Mouse (Mus musculus): ENCODE measurements at regions not wholly inside any gene's neighbourhood (a gene's known extent, or its start where the extent isn't known, plus 50 kb on each side); places are given as distances from the start of the nearest gene placed in this dataset.

- H3K4me1 ChIP-seq (ENCODE audit: control insufficient read depth, insufficient read depth, low read length): no peaks in the 10 kb centered on the region
- no peak overlapping the region for H3K4me3 ChIP-seq (ENCODE audit: insufficient read depth, low read depth, low read length)
- 19% methylated on average over 13 of the region's 13 CpGs for WGBS
- no peak overlapping the region for H3K27ac ChIP-seq (ENCODE audit: insufficient read depth, low read depth, low read length)
- H3K27me3 ChIP-seq (replicated peaks; ENCODE audit: control insufficient read depth, insufficient read depth, low read length): no peaks in the 10 kb centered on the region; the same call in 1 of the 2 replicates
- H3K36me3 ChIP-seq (ENCODE audit: control insufficient read depth, insufficient read depth, low read length): no peaks in the 10 kb centered on the region
- no peak for DNase-seq
- TF ChIP-seq POLR2A (IDR thresholded peaks at IDR 0.05; ENCODE audit: low read depth, low read length) (no peak), CTCF (conservative IDR thresholded peaks at IDR 0.05; ENCODE audit: insufficient read depth, insufficient read length, low read depth, low read length) (no peak)
These were observed 682.7 kb downstream of the Gm9195 start for GRCm38 (mm10) chr14:71808863-71809487.

- DNase-seq: no peak
- TF ChIP-seq POLR2A (IDR thresholded peaks at IDR 0.05; ENCODE audit: low read depth, low read length) (no peak), CTCF (conservative IDR thresholded peaks at IDR 0.05; ENCODE audit: insufficient read depth, insufficient read length, low read depth, low read length) (no peak)
- Histone ChIP-seq H3K4me1 (ENCODE audit: control insufficient read depth, insufficient read depth, low read length) (no peaks in the 10 kb centered on the region), H3K36me3 (ENCODE audit: control insufficient read depth, insufficient read depth, low read length) (no peaks in the 10 kb centered on the region), H3K27me3 (replicated peaks; ENCODE audit: control insufficient read depth, insufficient read depth, low read length) (no peaks in the 10 kb centered on the region; the same call in 1 of the 2 replicates), H3K27ac (ENCODE audit: insufficient read depth, low read depth, low read length) (no peak overlapping the region), H3K4me3 (ENCODE audit: insufficient read depth, low read depth, low read length) (no peak overlapping the region)
- WGBS: 18% methylated on average over 3 of the region's 3 CpGs
These were observed 686.0 kb downstream of the Gm9195 start for GRCm38 (mm10) chr14:71805624-71806023.

- Histone ChIP-seq H3K4me3 (ENCODE audit: insufficient read depth, low read depth, low read length) (no peak overlapping the region), H3K27me3 (replicated peaks; ENCODE audit: control insufficient read depth, insufficient read depth, low read length) (no peaks in the 10 kb centered on the region; the same call in 1 of the 2 replicates), H3K4me1 (ENCODE audit: control insufficient read depth, insufficient read depth, low read length) (no peaks in the 10 kb centered on the region), H3K36me3 (ENCODE audit: control insufficient read depth, insufficient read depth, low read length) (no peaks in the 10 kb centered on the region), H3K27ac (ENCODE audit: insufficient read depth, low read depth, low read length) (no peak overlapping the region)
- DNase-seq: no peak
- no peak for TF ChIP-seq CTCF (conservative IDR thresholded peaks at IDR 0.05; ENCODE audit: insufficient read depth, insufficient read length, low read depth, low read length)
- no peak for TF ChIP-seq POLR2A (IDR thresholded peaks at IDR 0.05; ENCODE audit: low read depth, low read length)
- WGBS: 33% methylated on average over 4 of the region's 4 CpGs
These were observed 691.8 kb downstream of the Gm9195 start for GRCm38 (mm10) chr14:71799861-71800260.

GRCm38 (mm10) chr14:71795713-71796112, 695.9 kb downstream of the Gm9195 start:
- WGBS: 64% methylated on average over 3 of the region's 3 CpGs
- Histone ChIP-seq H3K27ac (ENCODE audit: insufficient read depth, low read depth, low read length) (no peak overlapping the region), H3K4me1 (ENCODE audit: control insufficient read depth, insufficient read depth, low read length) (no peaks in the 10 kb centered on the region), H3K36me3 (ENCODE audit: control insufficient read depth, insufficient read depth, low read length) (no peaks in the 10 kb centered on the region), H3K27me3 (replicated peaks; ENCODE audit: control insufficient read depth, insufficient read depth, low read length) (no peaks in the 10 kb centered on the region), H3K4me3 (ENCODE audit: insufficient read depth, low read depth, low read length) (no peak overlapping the region)
- no peak for DNase-seq
- TF ChIP-seq POLR2A (IDR thresholded peaks at IDR 0.05; ENCODE audit: low read depth, low read length) (no peak), CTCF (conservative IDR thresholded peaks at IDR 0.05; ENCODE audit: insufficient read depth, insufficient read length, low read depth, low read length) (no peak)

- DNase-seq: no peak
- 63% methylated on average over 1 of the region's 1 CpGs for WGBS
- Histone ChIP-seq H3K4me3 (ENCODE audit: insufficient read depth, low read depth, low read length) (no peak overlapping the region), H3K27me3 (replicated peaks; ENCODE audit: control insufficient read depth, insufficient read depth, low read length) (no peaks in the 10 kb centered on the region), H3K36me3 (ENCODE audit: control insufficient read depth, insufficient read depth, low read length) (no peaks in the 10 kb centered on the region), H3K27ac (ENCODE audit: insufficient read depth, low read depth, low read length) (no peak overlapping the region), H3K4me1 (ENCODE audit: control insufficient read depth, insufficient read depth, low read length) (no peaks in the 10 kb centered on the region)
- no peak for TF ChIP-seq POLR2A (IDR thresholded peaks at IDR 0.05; ENCODE audit: low read depth, low read length)
- no peak for TF ChIP-seq CTCF (conservative IDR thresholded peaks at IDR 0.05; ENCODE audit: insufficient read depth, insufficient read length, low read depth, low read length)
These were observed 714.6 kb downstream of the Gm9195 start for GRCm38 (mm10) chr14:71776990-71777525.

GRCm38 (mm10) chr14:71766856-71767255, 724.8 kb downstream of the Gm9195 start:
- 89% methylated on average over 1 of the region's 1 CpGs for WGBS
- Histone ChIP-seq H3K4me1 (ENCODE audit: control insufficient read depth, insufficient read depth, low read length) (no peaks in the 10 kb centered on the region), H3K27me3 (replicated peaks; ENCODE audit: control insufficient read depth, insufficient read depth, low read length) (no peaks in the 10 kb centered on the region), H3K27ac (ENCODE audit: insufficient read depth, low read depth, low read length) (no peak overlapping the region), H3K4me3 (ENCODE audit: insufficient read depth, low read depth, low read length) (no peak overlapping the region), H3K36me3 (ENCODE audit: control insufficient read depth, insufficient read depth, low read length) (no peaks in the 10 kb centered on the region)
- DNase-seq: no peak
- TF ChIP-seq POLR2A (IDR thresholded peaks at IDR 0.05; ENCODE audit: low read depth, low read length): no peak
- no peak for TF ChIP-seq CTCF (conservative IDR thresholded peaks at IDR 0.05; ENCODE audit: insufficient read depth, insufficient read length, low read depth, low read length)

GRCm38 (mm10) chr14:71728542-71728941, 763.1 kb downstream of the Gm9195 start:
- no peak for DNase-seq
- TF ChIP-seq CTCF (conservative IDR thresholded peaks at IDR 0.05; ENCODE audit: insufficient read depth, insufficient read length, low read depth, low read length) (no peak), POLR2A (IDR thresholded peaks at IDR 0.05; ENCODE audit: low read depth, low read length) (no peak)
- Histone ChIP-seq H3K27me3 (replicated peaks; ENCODE audit: control insufficient read depth, insufficient read depth, low read length) (no peaks in the 10 kb centered on the region), H3K4me3 (ENCODE audit: insufficient read depth, low read depth, low read length) (no peak overlapping the region), H3K4me1 (ENCODE audit: control insufficient read depth, insufficient read depth, low read length) (no peaks in the 10 kb centered on the region), H3K27ac (ENCODE audit: insufficient read depth, low read depth, low read length) (no peak overlapping the region), H3K36me3 (ENCODE audit: control insufficient read depth, insufficient read depth, low read length) (no peaks in the 10 kb centered on the region)
- WGBS: 89% methylated on average over 4 of the region's 4 CpGs
